15 mouse cellular contexts compared by ENCODE assay signal in the genomic region with DNA sequence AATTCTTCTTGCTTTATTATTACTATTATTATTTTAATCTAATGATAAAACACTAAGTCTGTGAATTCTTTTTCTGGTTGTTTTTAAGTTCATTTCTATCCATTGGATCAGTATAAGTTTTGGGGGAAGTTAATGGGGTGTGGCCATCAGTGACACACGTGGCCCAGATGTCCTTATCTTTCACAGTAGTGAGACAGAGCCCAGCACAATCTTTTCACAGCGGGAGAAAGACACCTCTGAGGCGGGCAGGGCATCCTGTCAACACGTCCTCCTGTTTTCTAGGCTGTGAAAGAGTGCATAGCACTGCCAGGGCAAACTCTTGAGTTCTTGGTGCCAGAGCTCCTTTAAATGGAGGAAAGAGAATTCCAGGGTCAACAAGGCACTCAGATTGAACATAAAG.
"Had no signal": no experiment of that assay in that cellular context is flagged by ENCODE, and none has a peak within 500 bp of the region (broad histone marks: within the 10 kb centered on the region; RNA-seq: fewer than 3 reads in every experiment).

No protein-coding gene starts in this region.

- H3K4me1 ChIP-seq: midbrain, embryonic 12.5 days had no signal

- H3K9ac ChIP-seq: midbrain, embryonic 12.5 days had no signal

- ATAC-seq: inflammation-experienced regulatory T-cells, adult 6 months; intestine, postnatal 0 days; lung, postnatal 0 days; midbrain, embryonic 16.5 days had no signal

- H3K27me3 ChIP-seq: midbrain, embryonic 12.5 days had no signal

- H3K27ac ChIP-seq: layer of hippocampus, adult 2 months; limb, embryonic 10.5 days; midbrain, embryonic 12.5 days had no signal

- H3K36me3 ChIP-seq: limb, embryonic 10.5 days; midbrain, embryonic 12.5 days had no signal

- DNase-seq: kidney, adult 9 months; kidney, postnatal 10 days; kidney, postnatal 4 days; lung, adult 2 months; lung, postnatal 4 days; right cerebral cortex, postnatal 14 days; thymus, postnatal 4 days had no signal

- H3K4me2 ChIP-seq: midbrain, embryonic 12.5 days had no signal

- H3K4me3 ChIP-seq: layer of hippocampus, adult 2 months; limb, embryonic 10.5 days; megakaryocyte, embryonic 14.5 days; midbrain, embryonic 12.5 days had no signal

- H3K9me3 ChIP-seq: limb, embryonic 10.5 days; midbrain, embryonic 12.5 days had no signal
